Mouse (Mus musculus): Measurements from ENCODE around the gene Gk5.

- TF ChIP-seq ZC3H11A (IDR thresholded peaks at IDR 0.05; ENCODE audit: borderline replicate concordance, low read depth, low read length) = no peak
- TF ChIP-seq HCFC1 (IDR thresholded peaks at IDR 0.05; ENCODE audit: borderline replicate concordance, insufficient read depth, low read length) = no peak
- no peak for TF ChIP-seq CHD2 (IDR thresholded peaks at IDR 0.05; ENCODE audit: low read depth, low read length)
Measured at GRCm38 (mm10) chr9:96116801-96117200, 2.4 kb upstream of the Gk5 start.

All from ES-E14 (cell line).